Mouse (Mus musculus) MEL (cell line): ENCODE measurements at regions not wholly inside any gene's neighbourhood (a gene's known extent, or its start where the extent isn't known, plus 50 kb on each side); places are given as distances from the start of the nearest gene placed in this dataset.
A peak's percentile ranks its signal among the peaks of the same experiment; 100 is the strongest.

Experiments
- DNase-seq: peaks from one replicate; pipeline ENCODE4 v3.0.0; 2011; ENCODE audit warnings: low read depth, low spot score
- H3K27ac ChIP-seq: 2 replicates; pipeline ENCODE4 v1.5.1; 2012; ENCODE audit warnings: low read depth, mild to moderate bottlenecking, control low read depth, low read length, moderate library complexity; ENCODE audit not compliant: control insufficient read depth
- H3K27me3 ChIP-seq, 2 experiments: fragments of 150-350 bp in 1 of 2; sonication (generic) in 1 of 2; 2 replicates each; pipeline ENCODE4 v1.6.1; 2012; ENCODE audit warnings: low read length in 2 of 2, mild to moderate bottlenecking in 2 of 2, improper control_type of control experiment in 1 of 2, moderate library complexity in 1 of 2; ENCODE audit not compliant: insufficient read depth in 2 of 2, control insufficient read depth in 1 of 2
- H3K36me3 ChIP-seq, 2 experiments: 2 replicates each; pipeline ENCODE4 v1.6.1; 2012 to 2014; ENCODE audit warnings: low read length in 2 of 2, improper control_type of control experiment in 1 of 2, inconsistent platforms in 1 of 2, mild to moderate bottlenecking in 1 of 2; ENCODE audit not compliant: insufficient read depth in 2 of 2, control insufficient read depth in 1 of 2
- H3K4me1 ChIP-seq, 2 experiments: fragments of 150-350 bp in 1 of 2; sonication (generic) in 1 of 2; 2 replicates each; pipeline ENCODE4 v1.6.1; 2012; ENCODE audit warnings: low read length in 2 of 2, improper control_type of control experiment in 1 of 2, mild to moderate bottlenecking in 1 of 2; ENCODE audit not compliant: insufficient read depth in 2 of 2, control insufficient read depth in 1 of 2
- H3K4me3 ChIP-seq, 2 experiments: fragments of 150-350 bp in 1 of 2; sonication (generic) in 1 of 2; 2 replicates each; pipeline ENCODE4 v1.5.1; 2012; ENCODE audit warnings: low read depth in 2 of 2, low read length in 2 of 2, mild to moderate bottlenecking in 2 of 2, moderate library complexity in 2 of 2, control low read depth in 1 of 2, improper control_type of control experiment in 1 of 2; ENCODE audit not compliant: control insufficient read depth in 1 of 2, insufficient read depth in 1 of 2
- H3K79me2 ChIP-seq: 2 replicates; pipeline ENCODE4 v1.6.1; 2012; ENCODE audit warnings: mild to moderate bottlenecking, low read length, moderate library complexity; ENCODE audit not compliant: control insufficient read depth, poor library complexity, insufficient read depth
- H3K9ac ChIP-seq: 2 replicates; pipeline ENCODE4 v1.6.1; 2012; ENCODE audit warnings: low read depth, mild to moderate bottlenecking, control low read depth, low read length, moderate library complexity; ENCODE audit not compliant: control insufficient read depth, poor library complexity, severe bottlenecking
- H3K9me3 ChIP-seq: fragments of 150-350 bp; sonication (generic); replicated peaks from 2 replicates; pipeline ENCODE4 v1.6.1; 2012; ENCODE audit warnings: mild to moderate bottlenecking, low read length, improper control_type of control experiment, moderate library complexity; ENCODE audit not compliant: insufficient read depth
- BHLHE40 ChIP-seq: IDR thresholded peaks from 2 replicates; pipeline ENCODE4 v1.6.1; 2012; ENCODE audit warnings: low read depth, mild to moderate bottlenecking, inconsistent platforms, low read length, improper control_type of control experiment, borderline replicate concordance
- CHD1 ChIP-seq: IDR thresholded peaks from 2 replicates; pipeline ENCODE4 v1.6.1; 2012; ENCODE audit warnings: low read depth, mild to moderate bottlenecking, inconsistent platforms, low read length, improper control_type of control experiment
- CHD2 ChIP-seq: IDR thresholded peaks from 2 replicates; pipeline ENCODE4 v1.6.1; 2011; ENCODE audit warnings: low read length, improper control_type of control experiment
- E2F4 ChIP-seq: IDR thresholded peaks from 2 replicates; pipeline ENCODE4 v1.6.1; 2011; ENCODE audit warnings: low read depth, low read length, improper control_type of control experiment, borderline replicate concordance
- ELF1 ChIP-seq: IDR thresholded peaks from 2 replicates; pipeline ENCODE4 v1.6.1; 2014; ENCODE audit warnings: low read depth, mild to moderate bottlenecking, inconsistent platforms, low read length, improper control_type of control experiment, moderate library complexity
- EP300 ChIP-seq, 2 experiments: IDR thresholded peaks; 2 replicates each; pipeline ENCODE4 v1.6.1; 2011; ENCODE audit warnings: improper control_type of control experiment in 2 of 2, low read length in 2 of 2, low read depth in 1 of 2, mild to moderate bottlenecking in 1 of 2
- ETS1 ChIP-seq: IDR thresholded peaks from 2 replicates; pipeline ENCODE4 v1.6.1; 2012; ENCODE audit warnings: low read depth, mild to moderate bottlenecking, inconsistent platforms, low read length, improper control_type of control experiment, moderate library complexity
- GABPA ChIP-seq: IDR thresholded peaks from 2 replicates; pipeline ENCODE4 v1.6.1; 2012; ENCODE audit warnings: low read depth, mild to moderate bottlenecking, inconsistent platforms, low read length, improper control_type of control experiment, moderate library complexity
- GATA1 ChIP-seq: IDR thresholded peaks from 2 replicates; pipeline ENCODE4 v1.6.1; 2011; ENCODE audit warnings: low read depth, low read length, improper control_type of control experiment
- JUND ChIP-seq: IDR thresholded peaks from 2 replicates; pipeline ENCODE4 v1.6.1; 2011; ENCODE audit warnings: low read depth, mild to moderate bottlenecking, improper control_type of control experiment, low read length
- KAT2A ChIP-seq: conservative IDR thresholded peaks from 2 replicates; pipeline ENCODE4 v1.6.1; 2012; ENCODE audit warnings: low read depth, low read length, improper control_type of control experiment, inconsistent platforms
- MAFK ChIP-seq: IDR thresholded peaks from 2 replicates; pipeline ENCODE4 v1.6.1; 2011; ENCODE audit warnings: low read depth, mild to moderate bottlenecking, low read length, improper control_type of control experiment, borderline replicate concordance
- MAX ChIP-seq: IDR thresholded peaks from 2 replicates; pipeline ENCODE4 v1.6.1; 2011; ENCODE audit warnings: low read length, improper control_type of control experiment
- MAZ ChIP-seq: IDR thresholded peaks from 2 replicates; pipeline ENCODE4 v1.6.1; 2012; ENCODE audit warnings: low read depth, mild to moderate bottlenecking, inconsistent platforms, low read length, improper control_type of control experiment
- MEF2A ChIP-seq: IDR thresholded peaks from 2 replicates; pipeline ENCODE4 v1.6.1; 2014; ENCODE audit warnings: low read depth, mild to moderate bottlenecking, inconsistent platforms, low read length, improper control_type of control experiment; ENCODE audit not compliant: poor library complexity, insufficient replicate concordance, severe bottlenecking; ENCODE audit errors: extremely low read depth
- MYB ChIP-seq: IDR thresholded peaks from 2 replicates; pipeline ENCODE4 v1.6.1; 2011; ENCODE audit warnings: mild to moderate bottlenecking, low read depth, low read length, improper control_type of control experiment
- NELFE ChIP-seq: IDR thresholded peaks from 2 replicates; pipeline ENCODE4 v1.6.1; 2011; ENCODE audit warnings: low read depth, low read length, improper control_type of control experiment
- NRF1 ChIP-seq: IDR thresholded peaks from 2 replicates; pipeline ENCODE4 v1.6.1; 2014; ENCODE audit warnings: low read depth, mild to moderate bottlenecking, inconsistent platforms, low read length, improper control_type of control experiment, moderate library complexity; ENCODE audit not compliant: poor library complexity, insufficient read depth, severe bottlenecking
- POLR2A ChIP-seq, 2 experiments: IDR thresholded peaks; 2 replicates each; pipeline ENCODE4 v1.6.1; 2011 to 2012; ENCODE audit warnings: low read length in 2 of 2, mild to moderate bottlenecking in 2 of 2, control low read depth in 1 of 2, improper control_type of control experiment in 1 of 2, low read depth in 1 of 2, moderate library complexity in 1 of 2; ENCODE audit not compliant: control insufficient read depth in 1 of 2, insufficient read depth in 1 of 2, poor library complexity in 1 of 2
- POLR2AphosphoS2 ChIP-seq: IDR thresholded peaks from 2 replicates; pipeline ENCODE4 v1.6.1; 2011; ENCODE audit warnings: low read length, improper control_type of control experiment
- POLR2AphosphoS5 ChIP-seq: IDR thresholded peaks from 2 replicates; pipeline ENCODE4 v1.6.1; 2012; ENCODE audit warnings: low read depth, borderline replicate concordance, mild to moderate bottlenecking, inconsistent platforms, low read length, moderate library complexity, mixed read lengths
- RAD21 ChIP-seq: IDR thresholded peaks from 2 replicates; pipeline ENCODE4 v1.6.1; 2011; ENCODE audit warnings: mild to moderate bottlenecking, low read depth, low read length, improper control_type of control experiment
- RCOR1 ChIP-seq: IDR thresholded peaks from 2 replicates; pipeline ENCODE4 v1.6.1; 2012; ENCODE audit warnings: low read depth, mild to moderate bottlenecking, inconsistent platforms, low read length, improper control_type of control experiment
- SIN3A ChIP-seq: IDR thresholded peaks from 2 replicates; pipeline ENCODE4 v1.6.1; 2012; ENCODE audit warnings: low read length, improper control_type of control experiment, inconsistent platforms
- SMC3 ChIP-seq: IDR thresholded peaks from 2 replicates; pipeline ENCODE4 v1.6.1; 2011; ENCODE audit warnings: low read depth, low read length, improper control_type of control experiment
- TBP ChIP-seq: IDR thresholded peaks from 2 replicates; pipeline ENCODE4 v1.8.0; 2011; ENCODE audit warnings: low read depth, low read length, improper control_type of control experiment
- UBTF ChIP-seq: IDR thresholded peaks from 2 replicates; pipeline ENCODE4 v1.6.1; 2012; ENCODE audit warnings: low read depth, mild to moderate bottlenecking, inconsistent platforms, low read length, improper control_type of control experiment, moderate library complexity, borderline replicate concordance; ENCODE audit not compliant: insufficient read depth
- USF2 ChIP-seq, 2 experiments: IDR thresholded peaks; 2 replicates each; pipeline ENCODE4 v1.6.1; 2011 to 2012; ENCODE audit warnings: improper control_type of control experiment in 2 of 2, low read length in 2 of 2, borderline replicate concordance in 1 of 2, inconsistent platforms in 1 of 2, low read depth in 1 of 2, mild to moderate bottlenecking in 1 of 2; ENCODE audit not compliant: insufficient read depth in 1 of 2
- ZKSCAN1 ChIP-seq: IDR thresholded peaks from 2 replicates; pipeline ENCODE4 v1.6.1; 2012; ENCODE audit warnings: low read depth, mild to moderate bottlenecking, inconsistent platforms, low read length, improper control_type of control experiment, moderate library complexity
- ZMIZ1 ChIP-seq: IDR thresholded peaks from 2 replicates; pipeline ENCODE4 v1.6.1; 2012; ENCODE audit warnings: low read depth, mild to moderate bottlenecking, inconsistent platforms, low read length, improper control_type of control experiment, moderate library complexity
- ZNF384 ChIP-seq: IDR thresholded peaks from 2 replicates; pipeline ENCODE4 v1.6.1; 2012; ENCODE audit warnings: low read depth, mild to moderate bottlenecking, inconsistent platforms, low read length, improper control_type of control experiment

DNA sequence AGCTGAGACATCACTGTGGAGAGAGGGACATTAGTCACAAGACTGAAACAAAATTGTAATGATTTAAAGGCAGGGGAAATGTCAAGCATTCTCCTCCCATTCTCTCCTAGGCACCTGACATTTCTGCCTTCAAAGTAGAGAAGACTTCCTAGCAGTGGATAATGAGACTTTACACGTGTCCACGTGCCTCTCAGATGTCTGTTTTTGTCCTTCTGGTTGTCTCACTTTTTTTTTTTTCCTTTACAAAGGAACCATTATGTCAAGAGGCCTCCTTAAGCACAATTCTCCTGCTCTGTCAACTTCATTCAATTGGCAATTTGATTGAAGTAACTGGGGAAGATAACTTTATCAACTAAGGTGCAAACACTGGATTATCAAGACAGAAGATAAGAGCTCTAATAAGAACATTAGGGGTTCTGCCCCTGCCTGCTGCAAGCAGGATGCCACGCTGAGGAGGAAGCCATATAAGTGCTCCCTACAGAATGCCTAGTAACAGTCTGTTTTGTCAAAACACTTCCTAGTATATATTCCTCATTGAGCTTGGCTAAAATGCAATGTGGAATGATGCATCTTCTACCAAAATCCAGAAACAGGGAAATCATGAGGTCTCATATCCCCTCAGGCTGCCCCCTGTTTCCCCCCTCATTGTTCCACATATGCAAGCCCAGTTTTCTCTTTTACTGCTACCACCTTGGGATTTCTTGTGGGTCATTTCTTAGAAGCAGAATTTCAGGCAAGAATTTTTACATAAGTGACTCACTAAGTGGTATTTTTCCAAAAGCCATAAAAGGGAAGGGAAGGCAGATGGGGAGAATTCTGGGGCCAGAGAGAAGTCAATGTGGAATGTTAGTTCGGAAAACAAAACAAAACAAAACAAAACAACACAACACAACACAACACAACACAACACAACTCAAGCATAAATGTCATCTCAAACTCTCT lies 967.0 kb upstream of the Lrrc6 start (continued):
- TF ChIP-seq NELFE (no peak), SIN3A (0 out of 2 replicates have a peak, but pooled peaks have one; percentile 22), SMC3 (no peak), UBTF (no peak), MAX (peak; percentile 62), TBP (no peak), POLR2AphosphoS5 (no peak), JUND (no peak), RAD21 (no peak), ZNF384 (peak; percentile 74), CHD2 (no peak), ELF1 (no peak)
- TF ChIP-seq, all 39 proteins: peak for 9

DNA sequence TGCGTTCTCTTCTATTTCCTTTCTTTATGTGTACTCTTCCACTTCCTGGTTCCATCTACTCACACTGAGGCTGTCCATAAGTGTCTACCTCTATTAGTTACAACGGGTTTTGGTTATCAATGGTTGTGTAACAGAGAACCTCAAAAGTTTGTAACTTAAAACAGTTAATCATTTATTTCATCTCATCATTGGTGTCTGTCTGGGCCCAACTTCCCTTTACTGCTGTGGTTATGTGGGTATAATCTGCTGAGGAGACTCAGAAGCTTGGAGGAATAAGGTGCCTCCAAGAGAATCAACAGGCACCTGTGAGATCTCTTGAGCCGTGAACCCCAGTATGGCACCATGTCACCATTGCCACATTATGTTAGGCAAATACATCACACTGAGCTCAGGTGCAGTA lies 962.2 kb upstream of the Lrrc6 start:
- Histone ChIP-seq H3K27ac (peak overlapping the region; percentile 56), H3K9me3 (no peaks in the 10 kb centered on the region), H3K4me1 (peaks cover 50 to 51% of the 10 kb centered on the region in 2 experiments), H3K27me3 (no peaks in the 10 kb centered on the region), H3K36me3 (peaks cover 0 to 61% of the 10 kb centered on the region in 2 experiments; a peak in 2 of 4 replicates), H3K4me3 (no peak overlapping the region), H3K79me2 (no peaks in the 10 kb centered on the region), H3K9ac (no peak overlapping the region)
- peak; percentile 75 for DNase-seq
- TF ChIP-seq POLR2AphosphoS5 (no peak), CHD1 (no peak), KAT2A (no peak), MAZ (no peak), ELF1 (peak; percentile 70; the same call in 1 of the 2 replicates), TBP (no peak), EP300 (IDR thresholded peaks at IDR 0.05; ENCODE audit: low read depth in 1 of 2, low read length in 2 of 2) (peak; percentile 72), MYB (no peak), E2F4 (no peak), USF2 (IDR thresholded peaks at IDR 0.05; ENCODE audit: borderline replicate concordance in 1 of 2, insufficient read depth in 1 of 2, low read depth in 1 of 2, low read length in 2 of 2) (no peak), GABPA (no peak), JUND (no peak), ZMIZ1 (no peak), RAD21 (no peak), BHLHE40 (no peak), ZNF384 (no peak), POLR2AphosphoS2 (no peak), MAX (no peak), MEF2A (no peak), RCOR1 (peak; percentile 36; the same call in 1 of the 2 replicates), SMC3 (no peak), ZKSCAN1 (no peak), SIN3A (no peak), MAFK (0 out of 2 replicates have a peak, but pooled peaks have one; percentile 9), GATA1 (0 out of 2 replicates have a peak, but pooled peaks have one; percentile 48), POLR2A (IDR thresholded peaks at IDR 0.05; ENCODE audit: control insufficient read depth in 1 of 2, insufficient read depth in 1 of 2, low read depth in 1 of 2, low read length in 2 of 2, poor library complexity in 1 of 2) (no peak), NRF1 (no peak), ETS1 (peak; percentile 62; the same call in 1 of the 2 replicates)
